9 mouse cellular contexts compared by ENCODE assay signal in genomic region chr11:4093459-4094377, GRCm38 (mm10). TPM values are rescaled to one million over a fixed set of nuclear protein-coding genes. Genes with fewer than 3 reads are reported as not detected.
DNase-seq lines count a peak whose midpoint lies in the region; ATAC-seq and TF ChIP-seq lines count a peak whose summit lies in the region.
"Had no signal": no experiment of that assay in that cellular context is flagged by ENCODE, and none has a peak within 500 bp of the region (broad histone marks: within the 10 kb centered on the region; RNA-seq: fewer than 3 reads in every experiment).

No protein-coding gene starts in this region.

- peak overlapping the region; percentile 86 for H3K27ac ChIP-seq in intestine, postnatal 0 days (ENCODE audit: low read depth, low read length)
- peak overlapping the region; percentile 88 for H3K27ac ChIP-seq in stomach, embryonic 16.5 days (ENCODE audit: low read length)
- H3K27ac ChIP-seq: limb, embryonic 15.5 days had no signal

- intact Hi-C loops in heart, postnatal 10 days (cut with DNase I), result no loop called here
- intact Hi-C loops in left cerebral cortex, postnatal 4 days (cut with DNase I), result no loop called here

- WGBS in intestine, postnatal 0 days, result 48% methylated on average over 18 of the region's 18 CpGs
- 69% methylated on average over 18 of the region's 18 CpGs for WGBS in stomach, embryonic 16.5 days

- 0 out of 2 replicates have a peak overlapping the region, but pooled peaks have one; percentile 31 for H3K9ac ChIP-seq in intestine, postnatal 0 days (ENCODE audit: low read depth, low read length)
- H3K9ac ChIP-seq in stomach, embryonic 16.5 days (ENCODE audit: low read length), result peak overlapping the region; percentile 8; the same call in 1 of the 2 replicates
- H3K9ac ChIP-seq: limb, embryonic 15.5 days had no signal

- H3K27me3 ChIP-seq in intestine, postnatal 0 days (replicated peaks; ENCODE audit: control insufficient read depth, insufficient read depth, low read length), result no peaks in the 10 kb centered on the region
- H3K27me3 ChIP-seq in stomach, embryonic 16.5 days (ENCODE audit: control insufficient read depth, insufficient read depth, low read length), result no peaks in the 10 kb centered on the region
- H3K27me3 ChIP-seq: limb, embryonic 15.5 days had no signal

- H3K9me3 ChIP-seq in intestine, postnatal 0 days (ENCODE audit: control insufficient read depth), result 0 out of 2 replicates have a peak, but pooled peaks cover 6% of the 10 kb centered on the region
- peaks cover 12% of the 10 kb centered on the region; the same call in 1 of the 2 replicates for H3K9me3 ChIP-seq in stomach, embryonic 16.5 days (replicated peaks; ENCODE audit: control insufficient read depth, low read length)
- H3K9me3 ChIP-seq: limb, embryonic 15.5 days had no signal

- H3K4me3 ChIP-seq in intestine, postnatal 0 days (ENCODE audit: low read depth, low read length), result peak overlapping the region; percentile 48
- peak overlapping the region; percentile 56 for H3K4me3 ChIP-seq in stomach, embryonic 16.5 days (replicated peaks; ENCODE audit: low read length)

- peak; percentile 90 for DNase-seq in heart, adult 11 months
- DNase-seq in heart, postnatal 10 days, result no peak
- DNase-seq in retina, postnatal 1 day, result peak; percentile 86
- no peak for DNase-seq in retina, embryonic 14.5 days (ENCODE audit: low spot score)
- no peak for DNase-seq in urinary bladder, adult 2 months (ENCODE audit: low spot score)
- no peak for DNase-seq in left cerebral cortex, postnatal 4 days

- H3K4me2 ChIP-seq in intestine, postnatal 0 days (replicated peaks; ENCODE audit: low read depth), result peak overlapping the region; percentile 82
- peak overlapping the region; percentile 93 for H3K4me2 ChIP-seq in stomach, embryonic 16.5 days (ENCODE audit: low read depth, low read length)

- TF ChIP-seq CTCF in intestine, postnatal 0 days (IDR thresholded peaks at IDR 0.05; ENCODE audit: low read depth), result no peak

- peak; percentile 24 for ATAC-seq in intestine, postnatal 0 days
- ATAC-seq in stomach, embryonic 16.5 days (ENCODE audit: insufficient read depth, low FRiP score), result no peak

- H3K4me1 ChIP-seq in intestine, postnatal 0 days (replicated peaks; ENCODE audit: control insufficient read depth, insufficient read depth, low read length), result peaks cover 13% of the 10 kb centered on the region; the same call in 1 of the 2 replicates
- peaks cover 13% of the 10 kb centered on the region for H3K4me1 ChIP-seq in stomach, embryonic 16.5 days (ENCODE audit: control insufficient read depth, insufficient read depth, low read length)

- H3K36me3 ChIP-seq in intestine, postnatal 0 days (ENCODE audit: control insufficient read depth, insufficient read depth), result peaks cover 18% of the 10 kb centered on the region
- H3K36me3 ChIP-seq in stomach, embryonic 16.5 days (ENCODE audit: control insufficient read depth, insufficient read depth, low read length), result peaks cover 10% of the 10 kb centered on the region

RNA-seq across cellular contexts. Expression of gene Mtfp1, which starts 1.5 kb away (rescaled TPM):
- total RNA-seq in heart, postnatal 10 days (2021), result 10 to 100 TPM; 80.7 to 82.0 TPM
- 20.0 and 21.1 TPM in 2 replicates for polyA plus RNA-seq in intestine, postnatal 0 days (2015; fragmentation: Nextera tagmentation; extraction: Ambion mirVana)
- polyA plus RNA-seq in stomach, embryonic 16.5 days (2015; fragmentation: Nextera tagmentation; extraction: Ambion mirVana), result 17.7 and 19.6 TPM in 2 replicates
- polyA plus RNA-seq in urinary bladder, adult 2 months (2012; rRNA removed), result 3.4 and 4.1 TPM in 2 replicates
- 10 to 100 TPM; 15.3 to 16.3 TPM for total RNA-seq in left cerebral cortex, postnatal 4 days (2021)

RNA-seq across cellular contexts. Expression of gene Sec14l3, which starts 29.1 kb away (rescaled TPM):
- under 1 TPM in 1 of 2 experiments, not detected in 1; 0.74 TPM for total RNA-seq in heart, postnatal 10 days (2021)
- not detected in 2 replicates for polyA plus RNA-seq in intestine, postnatal 0 days (2015; fragmentation: Nextera tagmentation; extraction: Ambion mirVana)
- 0.15 and 0.49 TPM in 2 replicates for polyA plus RNA-seq in stomach, embryonic 16.5 days (2015; fragmentation: Nextera tagmentation; extraction: Ambion mirVana)
- polyA plus RNA-seq in urinary bladder, adult 2 months (2012; rRNA removed), result not detected in 2 replicates
- 1 to 10 TPM; 2.3 to 4.5 TPM for total RNA-seq in left cerebral cortex, postnatal 4 days (2021)
- polyA plus RNA-seq: limb, embryonic 15.5 days had no signal

RNA-seq across cellular contexts. Expression of gene Sec14l2, which starts 29.5 kb away (rescaled TPM):
- 1 to 10 TPM; 1.3 to 1.4 TPM for total RNA-seq in heart, postnatal 10 days (2021)
- polyA plus RNA-seq in intestine, postnatal 0 days (2015; fragmentation: Nextera tagmentation; extraction: Ambion mirVana), result 7.6 and 8.4 TPM in 2 replicates
- 1.8 and 1.9 TPM in 2 replicates for polyA plus RNA-seq in stomach, embryonic 16.5 days (2015; fragmentation: Nextera tagmentation; extraction: Ambion mirVana)
- polyA plus RNA-seq in urinary bladder, adult 2 months (2012; rRNA removed), result 1.3 and 1.4 TPM in 2 replicates
- total RNA-seq in left cerebral cortex, postnatal 4 days (2021), result 1 to 10 TPM; 6.8 to 8.3 TPM

RNA-seq across cellular contexts. Expression of gene Rnf215, which starts 41.3 kb away (rescaled TPM):
- 10 to 100 TPM; 17.3 to 18.9 TPM for total RNA-seq in heart, postnatal 10 days (2021)
- polyA plus RNA-seq in intestine, postnatal 0 days (2015; fragmentation: Nextera tagmentation; extraction: Ambion mirVana), result 15.5 and 15.6 TPM in 2 replicates
- polyA plus RNA-seq in stomach, embryonic 16.5 days (2015; fragmentation: Nextera tagmentation; extraction: Ambion mirVana), result 21.7 and 25.6 TPM in 2 replicates
- 31.5 and 34.4 TPM in 2 replicates for polyA plus RNA-seq in urinary bladder, adult 2 months (2012; rRNA removed)
- total RNA-seq in left cerebral cortex, postnatal 4 days (2021), result 10 to 100 TPM; 57.0 to 58.6 TPM

Comparison
In these comparisons a context has a peak if more than half of its experiments do, and no peak if none do; other contexts are left out.
1. DNase-seq: peak in heart, adult 11 months (single experiment) and retina, postnatal 1 day (single experiment); none in heart, postnatal 10 days (0 of 2), retina, embryonic 14.5 days (single experiment), urinary bladder, adult 2 months (single experiment) and left cerebral cortex, postnatal 4 days (single experiment).